Mouse (Mus musculus): ENCODE measurements around the gene Serp1. TPM values are rescaled to one million over a fixed set of nuclear protein-coding genes. Genes with fewer than 3 reads are reported as not detected.

Serp1 gene
- 10 to 100 TPM; 20.0 to 21.0 TPM for total RNA-seq (2021)
- long read RNA-seq, experiment 1, full-length matches to known transcripts = 94 of 94 reads
- long read RNA-seq, experiment 1, partial matches to known transcripts = 0 of 94 reads
- long read RNA-seq, experiment 1, other reads (novel, unspliced or antisense) = 0 of 94 reads
- long read RNA-seq, experiment 2, full-length matches to known transcripts = 70 of 73 reads
- long read RNA-seq, experiment 2, partial matches to known transcripts = 1 of 73 reads
- long read RNA-seq, experiment 2, other reads (novel, unspliced or antisense) = 2 of 73 reads

DNA sequence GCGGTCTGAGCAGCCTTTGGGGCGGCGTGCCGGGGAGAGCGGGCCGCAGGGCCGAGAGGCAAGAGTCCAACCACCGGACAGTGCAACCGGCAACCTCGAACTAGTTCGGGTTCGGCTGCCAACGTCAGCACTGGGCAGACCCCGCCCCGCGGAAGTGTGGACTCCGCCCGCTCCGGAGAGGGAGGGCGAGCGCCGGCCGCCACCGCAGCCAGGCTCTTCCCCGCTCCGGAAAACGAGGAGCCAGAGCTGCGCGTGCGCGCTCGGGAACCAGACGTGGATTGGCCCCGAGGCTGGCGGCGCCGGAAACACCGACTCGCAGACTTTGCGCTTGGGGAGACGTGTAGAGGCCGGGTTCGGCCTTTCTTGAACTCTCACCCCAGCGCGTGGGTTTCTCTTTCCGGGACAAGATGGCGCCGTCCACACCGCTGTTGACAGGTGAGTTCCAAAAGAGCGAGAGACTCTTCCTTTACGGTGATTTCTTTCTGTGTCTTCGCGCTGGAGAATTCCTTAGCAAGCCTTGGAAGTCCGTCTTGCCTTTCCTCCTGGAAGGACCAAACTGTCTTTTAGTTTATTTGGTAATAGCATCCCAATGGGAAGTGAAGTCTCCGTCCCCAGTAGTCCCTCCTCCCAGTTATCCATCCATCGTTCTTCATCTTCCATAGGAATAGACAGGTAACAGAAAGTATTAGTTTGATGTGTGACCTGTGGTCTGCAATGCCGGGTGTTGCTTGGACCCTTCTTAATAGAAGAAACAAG lies at the start of gene Serp1, which contains the start of gene Eif2a:
Gene Serp1 (minus strand): TSS at position 241 of the 756 bp plus-strand sequence.
Gene Eif2a (plus strand): TSS at position 170 of the 756 bp plus-strand sequence.
- peak; percentile 99 for DNase-seq (ENCODE audit: extremely low spot score in 1 of 2, low spot score in 2 of 2)
- TF ChIP-seq CTCF (IDR thresholded peaks at IDR 0.05) = no peak
- intact Hi-C loops (cut with DNase I) = loop anchor here (1.0 to 10.0 kb wide), 4 partner anchors 51 to 681 kb away; partner anchors contain the start of genes Pfn2, Selenot, Siah2 and Tsc22d2
- peak within 1 kb of the TSS; percentile 85 for H3K4me3 ChIP-seq
- H3K27ac ChIP-seq = peak within 1 kb of the TSS; percentile 95

DNA sequence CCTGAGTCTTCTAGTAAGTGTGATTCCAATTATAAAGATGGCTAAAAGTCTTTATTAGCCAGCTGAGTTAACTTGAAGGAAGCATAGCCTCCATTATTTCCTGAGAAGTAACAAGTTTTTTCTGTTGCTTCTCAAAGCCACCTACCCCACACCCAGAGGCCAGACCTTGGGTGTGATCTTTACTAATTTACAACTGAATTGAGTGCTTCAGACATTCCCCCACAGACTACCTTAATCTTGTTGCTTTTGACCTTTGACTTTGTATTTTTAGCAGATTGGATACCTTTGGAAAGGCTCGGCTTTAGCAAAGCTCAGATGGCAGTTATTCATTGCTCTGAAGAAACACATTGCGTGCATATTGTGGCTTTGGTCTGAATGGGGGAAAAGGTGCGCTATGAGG lies 45.1 kb upstream of the Serp1 start:
- H3K4me3 ChIP-seq = no peak overlapping the region
- no peak overlapping the region for H3K27ac ChIP-seq
- DNase-seq (ENCODE audit: extremely low spot score in 1 of 2, low spot score in 2 of 2) = no peak
- intact Hi-C loops (cut with DNase I) = no loop called here
- TF ChIP-seq CTCF (IDR thresholded peaks at IDR 0.05) = no peak

- intact Hi-C loops (cut with DNase I) = no loop called here
- no peak for DNase-seq (ENCODE audit: extremely low spot score in 1 of 2, low spot score in 2 of 2)
- no peak for TF ChIP-seq CTCF (IDR thresholded peaks at IDR 0.05)
- Histone ChIP-seq H3K27ac (no peak overlapping the region), H3K4me3 (no peak overlapping the region)
Measured at GRCm38 (mm10) chr3:58561437-58561836, 35.7 kb upstream of the Serp1 start.

- intact Hi-C loops (cut with DNase I) = no loop called here
- no peak overlapping the region for H3K4me3 ChIP-seq
- TF ChIP-seq CTCF (IDR thresholded peaks at IDR 0.05) = no peak
- H3K27ac ChIP-seq = no peak overlapping the region
- no peak for DNase-seq (ENCODE audit: extremely low spot score in 1 of 2, low spot score in 2 of 2)
Measured at GRCm38 (mm10) chr3:58559887-58560286, 34.2 kb upstream of the Serp1 start.

GRCm38 (mm10) chr3:58556649-58557048 lies 31.0 kb upstream of the Serp1 start:
- H3K4me3 ChIP-seq = no peak overlapping the region
- no peak overlapping the region for H3K27ac ChIP-seq
- intact Hi-C loops (cut with DNase I) = no loop called here
- no peak for DNase-seq (ENCODE audit: extremely low spot score in 1 of 2, low spot score in 2 of 2)
- TF ChIP-seq CTCF (IDR thresholded peaks at IDR 0.05) = no peak

DNA sequence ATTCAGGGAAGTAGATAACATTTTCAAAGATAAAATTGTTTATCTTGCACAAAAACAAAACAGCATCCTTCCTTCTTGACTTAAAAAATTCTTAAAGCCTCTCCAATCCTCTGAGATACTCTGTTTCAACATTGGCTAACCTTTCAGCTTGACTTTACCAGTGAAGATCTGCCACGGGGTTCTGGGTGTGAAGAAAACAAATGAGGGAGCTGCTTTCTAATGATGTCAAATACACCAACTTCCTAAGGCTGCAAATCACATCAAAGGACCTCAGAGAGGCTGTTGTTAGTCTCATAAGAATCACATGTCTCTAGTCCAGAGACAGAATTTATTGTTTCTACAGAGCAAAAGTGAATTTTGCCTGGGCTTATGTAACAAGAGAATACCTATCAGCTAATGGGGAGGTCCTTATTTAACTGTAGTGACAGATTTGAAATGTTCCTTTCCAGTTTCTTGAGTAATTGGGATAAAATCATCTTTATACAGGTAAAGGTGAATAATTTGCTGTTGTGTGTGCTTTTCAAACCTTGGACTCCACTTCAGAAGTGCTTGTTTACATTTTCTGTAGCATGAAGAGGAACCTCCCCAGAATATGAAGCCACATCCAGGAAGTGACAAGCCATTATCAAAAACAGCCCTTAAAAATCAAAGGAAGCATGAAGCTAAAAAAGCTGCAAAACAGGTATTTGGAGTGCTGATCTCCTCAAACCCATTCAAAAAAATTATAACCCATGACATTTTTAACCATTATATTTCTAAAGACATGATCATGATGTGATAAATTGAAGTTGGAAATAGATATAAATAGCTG lies 26.5 kb upstream of the Serp1 start:
- Histone ChIP-seq H3K4me3 (no peak overlapping the region), H3K27ac (no peak overlapping the region)
- intact Hi-C loops (cut with DNase I) = no loop called here
- no peak for TF ChIP-seq CTCF (IDR thresholded peaks at IDR 0.05)
- DNase-seq (ENCODE audit: extremely low spot score in 1 of 2, low spot score in 2 of 2) = no peak

DNA sequence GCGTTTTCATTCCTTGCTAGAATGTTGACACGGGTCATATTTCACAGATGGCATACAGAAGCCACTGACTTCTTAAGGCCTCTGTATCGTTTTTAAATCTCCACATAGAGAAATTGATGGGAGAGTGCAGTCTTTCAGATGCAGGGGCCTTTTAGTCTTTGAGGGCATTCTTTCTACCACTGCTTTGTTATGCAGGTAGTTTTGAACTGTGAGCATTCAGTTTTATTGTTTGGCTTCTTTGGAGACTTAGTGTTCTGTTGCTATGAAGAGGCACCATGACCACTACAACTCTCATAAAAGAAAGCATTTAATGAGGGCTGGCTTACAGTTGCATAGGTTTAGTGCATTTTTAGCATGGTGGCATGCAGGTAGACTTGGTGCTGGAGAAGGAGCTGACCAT lies 10.9 kb upstream of the Serp1 start:
- Histone ChIP-seq H3K27ac (no peak overlapping the region), H3K4me3 (no peak overlapping the region)
- no peak for DNase-seq (ENCODE audit: extremely low spot score in 1 of 2, low spot score in 2 of 2)
- TF ChIP-seq CTCF (IDR thresholded peaks at IDR 0.05) = no peak
- intact Hi-C loops (cut with DNase I) = no loop called here

DNA sequence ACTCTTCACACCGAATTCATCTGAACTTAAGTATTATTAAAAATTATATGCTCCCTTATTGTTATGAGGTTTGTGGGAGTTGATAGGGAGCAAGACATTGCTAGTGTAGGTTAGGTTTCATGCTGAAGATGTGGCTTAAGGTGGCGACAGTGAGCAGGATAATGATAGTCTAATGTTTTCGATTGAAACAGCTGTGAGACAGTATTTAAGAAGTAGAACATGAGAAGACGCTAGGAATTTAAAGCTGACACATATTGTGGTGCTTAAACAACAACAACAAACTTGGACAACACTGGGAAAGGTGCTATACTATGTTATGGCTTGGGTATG lies 681 bp upstream of the Serp1 start:
- no peak; the same call in 1 of the 2 replicates for TF ChIP-seq CTCF (IDR thresholded peaks at IDR 0.05)
- no peak for DNase-seq (ENCODE audit: extremely low spot score in 1 of 2, low spot score in 2 of 2)
- Histone ChIP-seq H3K4me3 (peak overlapping the region; percentile 85), H3K27ac (peak overlapping the region; percentile 74; the same call in 1 of the 2 replicates)
- intact Hi-C loops (cut with DNase I) = loop anchor here (2.0 to 10.0 kb wide), 2 partner anchors 166 to 682 kb away; partner anchors contain the start of genes Pfn2 and Siah2

- intact Hi-C loops (cut with DNase I) = loop anchor here (1.0 to 10.0 kb wide), 3 partner anchors 52 to 680 kb away; partner anchors contain the start of genes Pfn2, Selenot and Tsc22d2
- DNase-seq (ENCODE audit: extremely low spot score in 1 of 2, low spot score in 2 of 2) = no peak
- no peak for TF ChIP-seq CTCF (IDR thresholded peaks at IDR 0.05)
- Histone ChIP-seq H3K4me3 (peak overlapping the region; percentile 85), H3K27ac (peak overlapping the region; percentile 95)
Measured at GRCm38 (mm10) chr3:58525166-58525565, 526 bp downstream of the Serp1 start.

DNA sequence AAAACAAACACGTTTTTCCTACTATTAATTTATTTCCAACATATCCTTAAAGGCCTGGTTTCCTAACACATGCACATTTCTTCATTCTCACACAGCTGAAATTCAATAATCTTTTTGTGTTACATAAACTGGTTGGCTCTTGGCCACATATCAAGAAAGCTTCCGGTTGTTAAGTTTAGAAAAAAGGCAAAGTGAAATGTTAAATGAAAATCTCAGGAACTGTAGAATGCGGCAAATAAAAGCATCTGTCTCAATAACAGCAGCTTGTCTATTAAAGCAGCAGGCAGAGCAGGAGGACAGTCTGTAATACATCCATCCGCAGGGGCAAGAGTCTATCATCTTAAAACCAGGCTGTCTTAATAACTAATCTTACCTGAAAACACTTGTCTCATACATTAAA lies 1.4 kb downstream of the Serp1 start:
- intact Hi-C loops (cut with DNase I) = loop anchor here (2.0 to 10.0 kb wide), 2 partner anchors 53 to 679 kb away; partner anchors contain the start of genes Pfn2 and Selenot
- Histone ChIP-seq H3K27ac (no peak overlapping the region), H3K4me3 (peak overlapping the region; percentile 85)
- DNase-seq (ENCODE audit: extremely low spot score in 1 of 2, low spot score in 2 of 2) = no peak
- no peak for TF ChIP-seq CTCF (IDR thresholded peaks at IDR 0.05)

- DNase-seq (ENCODE audit: extremely low spot score in 1 of 2, low spot score in 2 of 2) = no peak
- Histone ChIP-seq H3K4me3 (no peak overlapping the region), H3K27ac (no peak overlapping the region)
- intact Hi-C loops (cut with DNase I) = loop anchor here (10.0 kb wide), 1 partner anchor 679 kb away; the partner anchor contains the start of gene Pfn2
- no peak for TF ChIP-seq CTCF (IDR thresholded peaks at IDR 0.05)
Measured at GRCm38 (mm10) chr3:58523386-58523785, 2.3 kb downstream of the Serp1 start.
